Mouse (Mus musculus) lung, adult 2 months (tissue): ENCODE results near the gene Olfr132.

Experiments used
- CTCF ChIP-seq: fragments of 200-500 bp; IDR thresholded peaks from 2 replicates; pipeline ENCODE4 v1.5.1; 2011; ENCODE audit warnings: mild to moderate bottlenecking, low read length, control low read depth; ENCODE audit not compliant: insufficient read depth
- POLR2A ChIP-seq: fragments of 200-500 bp; IDR thresholded peaks from 2 replicates; pipeline ENCODE4 v1.6.1; 2011; ENCODE audit warnings: low read depth, mild to moderate bottlenecking, control low read depth, low read length, borderline replicate concordance; ENCODE audit errors: extremely low read depth

DNA sequence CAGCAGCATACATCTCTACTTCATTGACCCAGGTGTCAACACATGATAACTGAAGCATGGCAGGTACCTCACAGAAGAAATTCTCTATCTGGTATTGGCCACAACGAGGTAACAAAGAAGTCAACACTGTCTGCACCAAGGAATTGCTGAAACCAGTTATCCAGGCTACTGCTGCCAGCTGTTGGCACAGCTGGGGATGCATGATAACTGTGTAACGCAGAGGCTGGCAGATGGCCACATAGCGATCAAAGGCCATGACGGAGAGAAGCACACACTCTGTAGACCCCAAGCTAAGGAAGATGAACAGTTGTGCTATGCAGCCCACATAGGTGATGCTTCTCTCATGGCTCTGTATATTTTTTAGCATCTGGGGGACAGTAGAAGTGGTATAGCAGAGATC lies 52.0 kb downstream of the Olfr132 start:
- TF ChIP-seq CTCF (no peak), POLR2A (no peak)
